Mouse (Mus musculus) brain, embryonic 14.5 days (tissue): ENCODE measurements at regions not wholly inside any gene's neighbourhood (a gene's known extent, or its start where the extent isn't known, plus 50 kb on each side); places are given as distances from the start of the nearest gene placed in this dataset.

ENCODE experiments used
- CTCF ChIP-seq: fragments of 200-500 bp; IDR thresholded peaks from 2 replicates; pipeline ENCODE4 v1.5.1; 2012; ENCODE audit warnings: inconsistent platforms, mild to moderate bottlenecking, moderate library complexity, borderline replicate concordance; ENCODE audit not compliant: insufficient read depth, insufficient read length; ENCODE audit errors: extremely low read depth
- POLR2A ChIP-seq: fragments of 200-500 bp; IDR thresholded peaks from 2 replicates; pipeline ENCODE4 v1.6.1; 2012; ENCODE audit warnings: mild to moderate bottlenecking, inconsistent platforms, borderline replicate concordance; ENCODE audit not compliant: poor library complexity, insufficient read depth, insufficient read length, severe bottlenecking; ENCODE audit errors: extremely low read depth

DNA sequence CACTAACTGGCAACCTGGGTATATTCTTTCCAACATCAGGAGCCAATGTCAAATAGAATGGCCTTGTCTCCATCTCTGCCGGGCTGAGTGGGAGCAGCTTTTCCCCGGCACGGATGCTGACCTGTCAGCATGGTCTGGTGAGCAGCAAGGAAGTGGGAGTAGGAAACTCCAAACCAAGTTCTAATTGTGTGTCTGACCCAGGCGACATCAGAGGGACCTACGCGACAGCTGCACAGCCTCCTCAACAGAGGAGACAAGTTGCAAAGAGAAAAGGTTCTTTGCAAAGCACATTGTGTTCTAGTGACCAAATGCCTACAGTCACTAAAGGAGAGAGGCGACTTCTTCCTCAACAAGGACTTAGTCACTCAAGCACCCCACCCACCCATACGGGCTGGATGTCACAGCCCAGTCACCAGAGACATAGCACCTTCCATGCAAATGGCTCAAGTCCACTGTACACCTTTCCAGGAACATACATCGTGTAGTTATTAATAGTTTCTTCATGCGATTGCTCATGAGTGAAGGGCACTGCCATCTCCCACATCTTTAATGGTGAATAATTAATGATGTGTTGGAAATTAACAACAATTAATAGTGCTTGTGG, 334.8 kb upstream of the Hnrnpa3 start:
- no peak for TF ChIP-seq CTCF
- no peak for TF ChIP-seq POLR2A
